Comparison of ENCODE assay signal across 8 mouse cellular contexts in the genomic region with DNA sequence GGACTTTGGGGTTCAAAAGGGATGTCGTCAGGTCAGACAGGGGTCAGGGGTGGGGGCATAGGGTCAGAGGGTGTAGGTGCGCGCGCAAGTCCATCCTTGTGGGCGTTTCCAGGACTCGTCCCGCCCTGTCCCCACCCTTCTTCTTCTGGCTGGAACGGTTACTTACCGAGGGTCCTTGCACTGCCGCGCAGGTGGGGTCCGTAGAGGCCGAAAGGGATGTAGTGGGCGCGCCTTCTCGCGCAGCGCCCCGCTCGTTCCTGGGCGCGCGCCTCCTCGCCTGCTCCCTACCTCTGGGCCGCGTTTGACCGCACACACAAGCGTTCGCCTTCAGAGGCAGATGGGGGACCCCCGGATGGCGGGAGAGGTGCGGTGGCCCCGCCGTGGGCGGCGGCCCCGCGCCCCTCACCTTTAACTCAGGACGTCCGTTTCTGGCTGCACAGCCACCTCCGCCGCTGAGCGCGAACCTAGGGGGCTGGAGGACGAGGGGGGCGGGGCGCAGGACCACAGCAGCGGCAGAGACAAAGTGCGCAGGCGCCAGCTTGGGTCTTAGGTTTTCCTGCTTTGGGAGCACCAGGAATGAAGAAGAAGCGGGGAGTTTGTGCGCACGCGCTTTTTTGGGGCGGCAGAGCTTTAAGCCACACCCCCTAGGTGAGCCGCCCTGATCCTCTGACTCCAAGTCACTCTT. TPM values are rescaled to one million over a fixed set of nuclear protein-coding genes. Genes with fewer than 3 reads are reported as not detected.
DNase-seq lines count a peak whose midpoint lies in the region; ATAC-seq lines count a peak whose summit lies in the region.

Gene Ccdc120 (minus strand): TSS at position 474 of the 685 bp plus-strand sequence.

- no peak for ATAC-seq in erythroblast, adult 5-6 weeks (replicated peaks; ENCODE audit: low FRiP score, poor library complexity, severe bottlenecking)
- ATAC-seq in cerebellum, adult (ENCODE audit: insufficient number of reproducible peaks, low FRiP score, low TSS enrichment) = peak; percentile 93
- ATAC-seq in forebrain, embryonic 14.5 days = peak; percentile 92
- ATAC-seq in hindbrain, embryonic 13.5 days (ENCODE audit: low FRiP score) = peak; percentile 88

- peaks cover 10% of the 10 kb centered on the region for H3K4me1 ChIP-seq in erythroblast, embryonic 14.5 days (ENCODE audit: control insufficient read depth)
- H3K4me1 ChIP-seq in forebrain, embryonic 14.5 days (ENCODE audit: control insufficient read depth, insufficient read depth, low read length) = no peaks in the 10 kb centered on the region
- H3K4me1 ChIP-seq in hindbrain, embryonic 13.5 days (replicated peaks) = peaks cover 11% of the 10 kb centered on the region

- H3K4me3 ChIP-seq in erythroblast, embryonic 14.5 days (replicated peaks) = peak within 1 kb of the TSS; percentile 62
- H3K4me3 ChIP-seq in forebrain, embryonic 14.5 days (ENCODE audit: low read depth, low read length) = peak within 1 kb of the TSS; percentile 57
- H3K4me3 ChIP-seq in hindbrain, embryonic 13.5 days = peak within 1 kb of the TSS; percentile 59

- no peaks in the 10 kb centered on the region; the same call in 1 of the 2 replicates for H3K27me3 ChIP-seq in erythroblast, embryonic 14.5 days (ENCODE audit: control insufficient read depth)
- H3K27me3 ChIP-seq in forebrain, embryonic 14.5 days (replicated peaks; ENCODE audit: control insufficient read depth, insufficient read depth, low read length) = no peaks in the 10 kb centered on the region
- no peaks in the 10 kb centered on the region for H3K27me3 ChIP-seq in hindbrain, embryonic 13.5 days

- H3K27ac ChIP-seq in forebrain, embryonic 14.5 days (ENCODE audit: low read depth, low read length) = no peak within 1 kb of the TSS
- H3K27ac ChIP-seq in hindbrain, embryonic 13.5 days = peak within 1 kb of the TSS; percentile 73

- peak; percentile 94 for DNase-seq in forebrain, embryonic 14.5 days (ENCODE audit: low spot score)
- DNase-seq in layer of hippocampus, postnatal 36 days = peak; percentile 57 to 65
- peak; percentile 70 for DNase-seq in lung, postnatal 36 days
- peak; percentile 75 for DNase-seq in right cerebral cortex, postnatal 25 days

- H3K9ac ChIP-seq in forebrain, embryonic 14.5 days (ENCODE audit: low read length) = peak within 1 kb of the TSS; percentile 73
- peak within 1 kb of the TSS; percentile 78 for H3K9ac ChIP-seq in hindbrain, embryonic 13.5 days

- WGBS in forebrain, embryonic 14.5 days = 21% methylated on average over 39 of the region's 56 CpGs
- WGBS in hindbrain, embryonic 13.5 days = 8% methylated on average over 44 of the region's 56 CpGs

- H3K36me3 ChIP-seq in erythroblast, embryonic 14.5 days (ENCODE audit: control insufficient read depth) = no peaks in the 10 kb centered on the region
- no peaks in the 10 kb centered on the region for H3K36me3 ChIP-seq in forebrain, embryonic 14.5 days (ENCODE audit: control insufficient read depth, insufficient read depth, low read length)
- no peaks in the 10 kb centered on the region for H3K36me3 ChIP-seq in hindbrain, embryonic 13.5 days

- H3K9me3 ChIP-seq in erythroblast, embryonic 14.5 days (ENCODE audit: control insufficient read depth, low read length) = no peaks in the 10 kb centered on the region
- H3K9me3 ChIP-seq in forebrain, embryonic 14.5 days (replicated peaks; ENCODE audit: control insufficient read depth, low read length) = no peaks in the 10 kb centered on the region
- H3K9me3 ChIP-seq in hindbrain, embryonic 13.5 days = no peaks in the 10 kb centered on the region

- peak within 1 kb of the TSS; percentile 54 for H3K4me2 ChIP-seq in forebrain, embryonic 14.5 days (ENCODE audit: low read length)
- peak within 1 kb of the TSS; percentile 60 for H3K4me2 ChIP-seq in hindbrain, embryonic 13.5 days

RNA-seq across cellular contexts. Expression of gene Ccdc120, which starts in this region (rescaled TPM):
- polyA plus RNA-seq in erythroblast, embryonic 14.5 days (2012) = 0.02 and 0.11 TPM in 2 replicates
- total RNA-seq in erythroblast, adult 5-6 weeks (2015; ENCODE audit: low replicate concordance) = not detected in 2 replicates
- total RNA-seq in erythroblast, adult 5-6 weeks (2017; ENCODE audit: low replicate concordance) = 1.8 TPM in 1 of 2 replicates, not detected in the other
- 43.8 and 45.3 TPM in 2 replicates for polyA plus RNA-seq in forebrain, embryonic 14.5 days (2014; fragmentation: Nextera tagmentation; extraction: Ambion mirVana)
- polyA plus RNA-seq in hindbrain, embryonic 13.5 days (2015; fragmentation: Nextera tagmentation; extraction: Ambion mirVana) = 53.9 and 55.5 TPM in 2 replicates
- 10 to 100 TPM; 14.3 to 16.0 TPM for total RNA-seq in layer of hippocampus, postnatal 36 days (2021)

Comparison
In these comparisons a context has a peak if more than half of its experiments do, and no peak if none do; other contexts are left out.
1. RNA of gene Ccdc120 (total RNA-seq): 14.3 to 16.0 TPM in layer of hippocampus, postnatal 36 days; 1.8 TPM in erythroblast, adult 5-6 weeks; every median in the first group is over 4 times any median in the second.
2. RNA of gene Ccdc120 (polyA plus RNA-seq): 53.9 to 55.5 TPM in hindbrain, embryonic 13.5 days and 43.8 to 45.3 TPM in forebrain, embryonic 14.5 days; 0.02 to 0.11 TPM in erythroblast, embryonic 14.5 days; every median in the first group is over 10 times any median in the second.
3. Peak in every context shown above with its lines, with median percentiles within 50 percentile points of each other: H3K4me3 ChIP-seq and DNase-seq.